Mouse (Mus musculus) erythroblast, adult 5-6 weeks (primary cell): ENCODE data around the gene Phrf1. TPM values are rescaled to one million over a fixed set of nuclear protein-coding genes. Genes with fewer than 3 reads are reported as not detected.

Experiments used
- ATAC-seq: replicated peaks from 2 replicates; pipeline ENCODE4 v1.8.0; 2016; ENCODE audit warnings: moderate number of reproducible peaks, mild to moderate bottlenecking, moderate TSS enrichment, inconsistent platforms; ENCODE audit not compliant: poor library complexity, low FRiP score, severe bottlenecking
- total RNA-seq, 2 experiments: library from RNA; stranded (forward) in 1 of 2; stranded (reverse) in 1 of 2; fragments of 150-400 nt in 1 of 2; fragments of 200-764, 138-1000 nt in 1 of 2; gene quantifications; 2 replicates each; pipeline versions ENCODE4 v1.2.3 to v1.2.4; 2015 to 2017; ENCODE audit warnings: low replicate concordance in 2 of 2

Gene Phrf1
- total RNA-seq, 2 experiments from 2014 or later = 25.5 to 30.0 TPM

DNA sequence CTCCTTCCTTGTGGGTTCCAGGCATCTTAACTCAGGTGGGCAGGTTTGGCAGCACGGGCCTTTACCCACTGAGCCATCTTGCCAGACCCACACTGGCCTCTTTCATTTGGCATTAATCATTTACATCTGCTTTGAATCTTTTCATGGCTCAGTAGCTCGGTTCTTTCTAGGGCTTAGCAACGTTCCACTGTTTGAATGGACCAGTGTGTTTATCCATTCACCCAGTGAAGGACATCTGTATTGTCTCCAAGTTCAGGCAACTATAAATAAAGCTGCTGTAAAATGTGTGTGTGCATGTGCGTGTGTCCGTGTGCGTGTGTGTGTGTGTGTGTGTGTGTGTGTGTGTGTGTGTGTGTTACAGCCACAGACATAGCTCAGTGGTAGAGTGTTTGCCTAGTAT lies 52.9 kb downstream of the Phrf1 start:
- no peak for ATAC-seq

DNA sequence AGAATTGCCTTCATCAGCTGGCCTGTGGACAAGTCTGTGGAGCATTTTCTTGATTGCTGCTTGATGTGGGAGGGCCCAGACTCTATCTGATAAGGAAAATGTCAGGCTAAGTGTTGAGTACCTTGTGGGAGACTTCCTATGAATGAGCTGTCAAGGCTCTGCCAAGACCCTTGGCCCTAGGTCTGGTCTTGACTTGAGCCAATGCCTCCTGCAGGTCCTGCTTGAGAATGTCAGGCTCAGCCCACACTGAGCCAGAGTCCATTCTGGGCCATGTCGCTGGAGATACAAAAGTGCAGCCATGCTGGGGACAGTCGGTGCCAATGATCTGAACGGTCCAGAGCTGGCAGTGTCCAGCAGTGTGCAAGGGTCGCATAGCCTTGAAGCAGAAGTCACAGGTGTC lies 54.2 kb downstream of the Phrf1 start:
- no peak for ATAC-seq

DNA sequence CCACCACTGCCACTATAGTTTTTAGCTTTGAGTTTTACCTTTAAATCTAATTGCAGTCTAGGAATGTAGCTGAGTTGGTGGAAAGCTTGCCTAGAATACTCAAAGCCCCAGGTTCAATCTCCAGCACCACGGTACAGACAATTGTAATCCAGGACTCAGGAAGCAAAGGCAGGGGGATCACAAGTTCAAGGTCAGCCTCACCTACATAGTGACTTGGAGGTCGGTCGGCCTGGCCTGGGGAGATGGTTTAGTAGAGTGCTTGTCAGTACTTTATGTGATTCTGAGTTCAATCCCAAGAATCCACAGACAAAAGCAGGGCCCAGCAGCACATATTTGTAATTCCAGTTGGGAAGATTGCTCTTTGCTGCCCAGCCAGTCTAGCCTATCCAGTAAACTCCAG lies 59.5 kb downstream of the Phrf1 start:
- no peak for ATAC-seq

DNA sequence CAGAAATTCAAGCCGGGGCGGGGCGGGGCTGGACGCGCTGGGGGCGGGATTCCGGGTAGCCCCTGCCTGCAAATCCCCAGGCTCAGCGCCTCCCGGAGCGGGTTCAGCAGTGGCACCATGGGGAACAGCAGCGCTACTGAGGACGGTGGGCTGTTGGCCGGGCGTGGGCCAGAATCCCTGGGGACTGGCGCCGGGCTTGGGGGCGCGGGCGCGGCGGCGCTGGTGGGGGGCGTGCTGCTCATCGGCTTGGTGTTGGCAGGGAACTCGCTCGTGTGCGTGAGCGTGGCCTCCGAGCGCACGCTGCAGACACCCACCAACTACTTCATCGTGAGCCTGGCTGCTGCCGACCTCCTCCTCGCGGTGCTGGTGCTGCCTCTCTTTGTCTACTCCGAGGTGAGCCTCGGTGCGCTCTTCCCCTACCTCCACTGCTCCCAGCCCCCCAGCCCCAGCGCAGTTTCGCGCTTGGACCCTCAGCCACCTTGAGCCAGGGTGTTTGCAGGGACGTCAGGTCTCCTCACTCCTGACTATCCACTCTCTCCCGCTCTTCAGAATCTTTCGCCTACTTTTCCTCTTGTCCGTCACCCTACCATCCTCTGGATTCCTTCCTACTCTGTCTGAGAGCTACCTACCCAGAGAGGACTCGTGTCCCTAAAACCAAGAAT lies 63.5 kb downstream of the Phrf1 start, which contains the start of gene Drd4:
TSS of gene Drd4 (plus strand) at position 86 of the 662 bp plus-strand sequence.
- ATAC-seq = no peak

DNA sequence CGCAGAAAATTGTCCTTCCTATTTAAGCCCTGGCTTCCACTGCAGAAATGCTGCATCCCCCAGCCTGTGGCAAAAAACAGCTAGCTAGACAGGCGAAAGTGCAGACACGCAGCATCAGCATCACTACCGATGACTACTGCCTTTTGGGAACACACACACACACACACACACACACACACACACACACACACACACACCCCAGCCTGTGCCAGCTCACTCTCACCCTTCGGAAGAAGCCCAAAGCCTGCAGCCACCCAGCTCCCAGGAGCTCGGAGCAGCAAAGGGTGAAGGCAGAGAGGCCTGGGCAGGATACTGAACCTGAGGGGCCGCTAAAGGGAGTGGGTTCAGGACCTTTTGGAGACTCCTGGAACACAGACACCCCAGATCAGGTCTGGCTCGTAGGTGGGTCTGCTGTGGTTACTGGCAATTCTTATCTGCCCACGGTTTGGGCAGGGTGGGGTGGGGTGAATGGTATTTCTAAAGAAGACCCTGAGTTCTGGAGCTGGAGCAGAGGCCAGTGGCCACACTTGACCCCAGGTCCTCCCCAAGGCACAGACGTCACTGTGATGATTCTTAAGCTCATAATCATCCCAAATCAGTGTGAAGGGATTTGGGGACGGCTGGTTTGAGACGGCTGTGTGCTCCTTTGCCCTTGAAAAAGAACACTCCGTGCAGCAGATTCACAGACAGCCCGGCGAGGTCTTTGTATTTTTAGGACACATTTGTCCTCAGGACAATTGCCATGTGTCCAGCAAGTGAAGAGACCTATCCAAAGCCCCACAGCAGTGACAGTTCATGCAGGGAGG lies 64.2 kb downstream of the Phrf1 start:
- ATAC-seq = no peak

DNA sequence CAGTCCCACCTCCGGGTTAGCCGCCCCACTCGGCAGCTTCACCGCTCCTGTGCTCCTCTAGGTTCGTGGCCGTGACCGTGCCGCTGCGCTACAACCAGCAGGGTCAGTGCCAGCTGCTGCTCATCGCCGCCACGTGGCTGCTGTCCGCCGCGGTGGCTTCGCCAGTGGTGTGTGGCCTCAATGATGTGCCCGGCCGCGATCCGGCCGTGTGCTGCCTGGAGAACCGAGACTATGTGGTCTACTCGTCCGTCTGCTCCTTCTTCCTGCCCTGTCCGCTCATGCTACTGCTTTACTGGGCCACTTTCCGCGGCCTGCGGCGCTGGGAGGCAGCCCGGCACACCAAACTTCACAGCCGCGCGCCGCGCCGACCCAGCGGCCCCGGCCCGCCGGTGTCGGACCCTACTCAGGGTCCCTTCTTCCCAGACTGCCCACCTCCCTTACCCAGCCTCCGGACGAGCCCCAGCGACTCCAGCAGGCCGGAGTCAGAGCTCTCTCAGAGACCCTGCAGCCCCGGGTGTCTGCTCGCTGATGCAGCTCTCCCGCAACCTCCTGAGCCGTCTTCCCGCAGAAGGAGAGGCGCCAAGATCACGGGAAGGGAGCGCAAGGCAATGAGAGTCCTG lies 65.4 kb downstream of the Phrf1 start:
- ATAC-seq = no peak

DNA sequence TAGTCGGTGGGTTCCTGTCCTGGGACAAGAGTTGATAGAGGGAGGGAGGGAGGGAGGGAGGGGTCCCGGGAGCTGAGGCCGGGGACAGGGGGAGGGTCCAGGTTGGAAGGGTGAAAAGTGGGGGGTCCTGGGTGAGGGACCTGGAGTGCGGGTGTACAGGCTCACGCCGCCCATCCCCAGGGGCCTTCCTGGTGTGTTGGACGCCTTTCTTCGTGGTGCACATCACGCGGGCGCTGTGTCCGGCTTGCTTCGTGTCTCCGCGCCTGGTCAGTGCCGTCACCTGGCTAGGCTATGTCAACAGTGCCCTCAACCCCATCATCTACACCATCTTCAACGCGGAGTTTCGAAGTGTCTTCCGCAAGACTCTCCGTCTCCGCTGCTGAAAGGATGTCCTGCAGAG lies 65.9 kb downstream of the Phrf1 start:
- no peak for ATAC-seq

DNA sequence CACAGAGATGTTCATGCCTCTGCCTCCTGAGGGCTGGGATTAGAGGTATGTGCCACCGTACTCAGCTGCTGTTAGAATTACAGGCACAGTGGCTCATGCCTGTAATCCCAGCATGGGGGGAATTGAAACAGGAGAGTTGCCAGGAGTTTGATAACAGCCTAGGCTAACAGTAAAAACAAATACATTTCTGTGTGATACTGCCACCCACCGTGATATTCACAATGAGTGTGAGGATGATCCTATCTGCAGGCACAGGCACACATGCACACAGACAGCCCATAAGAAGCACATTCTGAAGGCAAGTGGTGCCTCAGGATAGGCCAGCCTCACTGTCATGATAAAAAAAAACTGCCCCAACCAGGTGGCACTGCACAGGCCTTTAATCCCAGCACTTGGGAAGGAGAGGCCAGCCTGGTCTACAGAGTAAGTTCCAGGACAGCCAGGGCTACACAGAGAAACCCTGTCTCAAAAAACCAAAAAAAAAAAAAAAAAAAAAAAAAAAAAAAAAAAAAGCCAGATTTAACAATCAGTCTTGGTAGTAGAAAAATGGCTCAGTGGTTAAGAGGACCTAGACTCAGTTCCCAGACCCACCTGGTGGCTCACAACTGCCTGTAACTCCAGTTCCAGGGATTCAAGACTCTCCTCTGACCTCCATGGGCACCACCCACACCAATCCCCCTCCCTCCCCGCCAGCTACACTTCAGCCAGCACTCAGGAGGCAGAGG lies 69.5 kb downstream of the Phrf1 start:
- no peak for ATAC-seq

DNA sequence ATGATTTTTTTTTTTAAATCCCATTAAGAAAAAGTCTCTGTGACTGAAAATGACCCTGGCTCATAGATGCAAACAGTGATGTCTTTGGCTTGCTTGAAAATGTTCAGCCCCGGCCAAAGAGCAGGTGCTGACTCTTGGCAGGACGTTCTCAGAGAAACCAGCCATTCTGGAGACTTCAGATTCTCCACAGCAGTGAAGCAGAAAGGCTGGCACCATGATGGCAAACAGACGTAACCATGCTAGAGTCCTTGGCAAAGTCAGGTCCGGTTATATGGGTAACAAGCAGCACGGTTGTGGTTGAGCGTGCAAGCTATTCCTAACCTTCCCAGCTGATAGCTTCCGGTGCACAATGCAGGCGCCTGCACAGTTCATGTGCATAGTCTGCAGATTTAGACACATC lies 70.6 kb downstream of the Phrf1 start:
- no peak for ATAC-seq

DNA sequence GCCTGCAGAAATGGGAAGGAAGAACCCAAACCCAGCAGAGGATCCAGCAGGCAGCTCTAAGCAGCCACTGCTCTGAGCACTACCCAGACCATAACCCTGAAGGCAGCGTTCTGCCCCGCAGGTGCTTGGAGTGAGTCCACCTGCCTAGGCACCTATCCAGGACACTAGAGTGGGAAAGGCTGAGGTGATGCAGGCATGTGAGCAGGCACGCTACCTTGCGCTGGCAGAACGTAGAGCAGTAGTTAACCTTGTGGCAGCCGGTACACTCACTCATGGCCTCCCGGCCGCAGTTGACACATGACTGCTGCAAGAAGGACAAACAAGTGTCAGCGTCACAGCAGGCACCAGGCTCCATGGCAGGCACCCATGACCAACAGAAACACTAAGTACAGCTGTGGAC lies 72.8 kb downstream of the Phrf1 start:
- no peak for ATAC-seq

DNA sequence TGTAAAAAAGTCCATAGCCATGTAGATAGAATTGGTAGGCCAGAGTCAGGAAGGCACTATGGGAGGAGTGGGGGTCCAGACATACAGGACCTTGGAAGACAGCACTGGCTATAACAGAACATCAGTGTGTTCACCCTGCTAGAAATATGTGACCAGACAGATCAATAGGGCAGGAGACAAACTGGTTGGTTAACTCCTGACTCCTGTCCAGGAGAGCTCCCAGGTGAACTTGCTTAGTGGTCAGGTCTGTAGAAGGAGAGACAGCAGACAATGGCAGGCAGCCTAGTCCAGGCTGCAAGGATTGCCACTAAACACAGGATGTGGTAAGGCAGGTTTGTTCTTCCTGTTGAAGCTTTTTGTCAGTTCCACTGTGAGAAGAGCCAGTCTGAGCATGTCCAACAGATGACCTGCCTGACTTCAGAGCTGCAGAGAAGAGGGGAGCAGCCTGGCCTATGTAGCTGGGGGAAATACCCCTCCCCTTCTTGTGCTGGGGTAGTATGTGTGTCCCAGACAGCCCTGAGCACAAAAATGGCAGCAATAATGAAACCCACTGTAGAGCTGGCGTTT lies 74.2 kb downstream of the Phrf1 start:
- ATAC-seq = no peak

DNA sequence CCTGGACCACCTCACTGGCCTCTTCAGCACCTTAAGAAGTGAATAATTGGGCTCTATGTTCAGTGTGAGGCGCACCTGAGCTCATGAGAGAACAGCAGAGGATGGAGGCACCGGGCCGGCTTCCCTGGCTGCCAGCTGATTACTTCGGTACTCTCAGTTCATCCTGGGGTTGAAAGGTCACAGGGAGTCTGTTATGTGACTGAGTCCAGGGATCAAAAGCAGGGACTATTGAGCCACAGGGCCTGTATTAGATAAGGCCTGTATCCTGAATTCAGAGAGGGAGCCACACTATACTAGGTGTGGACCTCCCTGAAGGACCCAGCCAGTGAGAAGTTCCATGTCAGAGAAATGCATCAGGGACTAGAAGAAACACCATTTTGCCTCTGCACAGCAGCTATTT lies 76.0 kb downstream of the Phrf1 start:
- no peak for ATAC-seq

Other genes with a start within 250 kb of the Phrf1 start
Only the 30 nearest of the 31 such genes appear.
- 186 and 267 TPM in 2 replicates for gene Ifitm3, start 218.0 kb upstream of the Phrf1 start, total RNA-seq (2015; ENCODE audit: low replicate concordance)
- gene Ifitm3, start 218.0 kb upstream of the Phrf1 start, total RNA-seq (2017; ENCODE audit: low replicate concordance) = 78.8 and 112 TPM in 2 replicates
- 336 and 380 TPM in 2 replicates for gene Ifitm6, start 210.9 kb upstream of the Phrf1 start, total RNA-seq (2015; ENCODE audit: low replicate concordance)
- 99.4 and 179 TPM in 2 replicates for gene Ifitm6, start 210.9 kb upstream of the Phrf1 start, total RNA-seq (2017; ENCODE audit: low replicate concordance)
- gene Gm17387, start 199.7 kb upstream of the Phrf1 start, total RNA-seq (2015; ENCODE audit: low replicate concordance) = not detected in 2 replicates
- not detected in 2 replicates for gene Gm17387, start 199.7 kb upstream of the Phrf1 start, total RNA-seq (2017; ENCODE audit: low replicate concordance)
- 0.84 TPM in 1 of 2 replicates, not detected in the other for gene B4galnt4, start 167.7 kb upstream of the Phrf1 start, total RNA-seq (2015; ENCODE audit: low replicate concordance)
- gene B4galnt4, start 167.7 kb upstream of the Phrf1 start, total RNA-seq (2017; ENCODE audit: low replicate concordance) = not detected in 2 replicates
- gene Pkp3, start 150.6 kb upstream of the Phrf1 start, total RNA-seq (2015; ENCODE audit: low replicate concordance) = not detected in 2 replicates
- not detected in 2 replicates for gene Pkp3, start 150.6 kb upstream of the Phrf1 start, total RNA-seq (2017; ENCODE audit: low replicate concordance)
- gene Sigirr, start 128.2 kb upstream of the Phrf1 start, total RNA-seq (2015; ENCODE audit: low replicate concordance) = 4.2 TPM in 1 of 2 replicates, not detected in the other
- 2.8 and 4.4 TPM in 2 replicates for gene Sigirr, start 128.2 kb upstream of the Phrf1 start, total RNA-seq (2017; ENCODE audit: low replicate concordance)
- not detected in 2 replicates for gene Ano9, start 111.0 kb upstream of the Phrf1 start, total RNA-seq (2015; ENCODE audit: low replicate concordance)
- gene Ano9, start 111.0 kb upstream of the Phrf1 start, total RNA-seq (2017; ENCODE audit: low replicate concordance) = not detected in 2 replicates
- 123 and 158 TPM in 2 replicates for gene Ptdss2, start 106.4 kb upstream of the Phrf1 start, total RNA-seq (2015; ENCODE audit: low replicate concordance)
- gene Ptdss2, start 106.4 kb upstream of the Phrf1 start, total RNA-seq (2017; ENCODE audit: low replicate concordance) = 153 and 164 TPM in 2 replicates
- gene Rnh1, start 55.9 kb upstream of the Phrf1 start, total RNA-seq (2015; ENCODE audit: low replicate concordance) = 11.9 and 13.8 TPM in 2 replicates
- gene Rnh1, start 55.9 kb upstream of the Phrf1 start, total RNA-seq (2017; ENCODE audit: low replicate concordance) = 15.1 and 15.7 TPM in 2 replicates
- gene Hras, start 34.8 kb upstream of the Phrf1 start, total RNA-seq (2015; ENCODE audit: low replicate concordance) = 3.8 and 24.9 TPM in 2 replicates
- gene Hras, start 34.8 kb upstream of the Phrf1 start, total RNA-seq (2017; ENCODE audit: low replicate concordance) = 11.4 and 20.8 TPM in 2 replicates
- 2.1 TPM in 1 of 2 replicates, not detected in the other for gene Lrrc56, start 34.6 kb upstream of the Phrf1 start, total RNA-seq (2015; ENCODE audit: low replicate concordance)
- 0.94 and 1.8 TPM in 2 replicates for gene Lrrc56, start 34.6 kb upstream of the Phrf1 start, total RNA-seq (2017; ENCODE audit: low replicate concordance)
- not detected in 2 replicates for gene Lmntd2, start 14.7 kb upstream of the Phrf1 start, total RNA-seq (2015; ENCODE audit: low replicate concordance)
- gene Lmntd2, start 14.7 kb upstream of the Phrf1 start, total RNA-seq (2017; ENCODE audit: low replicate concordance) = 0.17 and 1.7 TPM in 2 replicates
- gene Rassf7, start 12.9 kb upstream of the Phrf1 start, total RNA-seq (2015; ENCODE audit: low replicate concordance) = 1.7 and 6.0 TPM in 2 replicates
- 3.9 and 12.2 TPM in 2 replicates for gene Rassf7, start 12.9 kb upstream of the Phrf1 start, total RNA-seq (2017; ENCODE audit: low replicate concordance)
- gene Irf7, start 37.7 kb downstream of the Phrf1 start, total RNA-seq (2015; ENCODE audit: low replicate concordance) = 49.5 and 73.8 TPM in 2 replicates
- gene Irf7, start 37.7 kb downstream of the Phrf1 start, total RNA-seq (2017; ENCODE audit: low replicate concordance) = 78.0 and 88.9 TPM in 2 replicates
- gene Cdhr5, start 48.0 kb downstream of the Phrf1 start, total RNA-seq (2015; ENCODE audit: low replicate concordance) = not detected in 2 replicates
- not detected in 2 replicates for gene Cdhr5, start 48.0 kb downstream of the Phrf1 start, total RNA-seq (2017; ENCODE audit: low replicate concordance)
- not detected in 2 replicates for gene Sct, start 50.3 kb downstream of the Phrf1 start, total RNA-seq (2015; ENCODE audit: low replicate concordance)
- gene Sct, start 50.3 kb downstream of the Phrf1 start, total RNA-seq (2017; ENCODE audit: low replicate concordance) = not detected in 2 replicates
- not detected in 2 replicates for gene Drd4, start 63.2 kb downstream of the Phrf1 start, total RNA-seq (2015; ENCODE audit: low replicate concordance)
- not detected in 2 replicates for gene Drd4, start 63.2 kb downstream of the Phrf1 start, total RNA-seq (2017; ENCODE audit: low replicate concordance)
- 9.4 and 18.3 TPM in 2 replicates for gene Deaf1, start 98.9 kb downstream of the Phrf1 start, total RNA-seq (2015; ENCODE audit: low replicate concordance)
- gene Deaf1, start 98.9 kb downstream of the Phrf1 start, total RNA-seq (2017; ENCODE audit: low replicate concordance) = 14.1 and 16.0 TPM in 2 replicates
- 6.5 and 8.4 TPM in 2 replicates for gene Tmem80, start 99.0 kb downstream of the Phrf1 start, total RNA-seq (2015; ENCODE audit: low replicate concordance)
- 10.5 and 12.9 TPM in 2 replicates for gene Tmem80, start 99.0 kb downstream of the Phrf1 start, total RNA-seq (2017; ENCODE audit: low replicate concordance)
- not detected in 2 replicates for gene Eps8l2, start 110.1 kb downstream of the Phrf1 start, total RNA-seq (2015; ENCODE audit: low replicate concordance)
- not detected in 2 replicates for gene Eps8l2, start 110.1 kb downstream of the Phrf1 start, total RNA-seq (2017; ENCODE audit: low replicate concordance)
- gene Taldo1, start 163.4 kb downstream of the Phrf1 start, total RNA-seq (2015; ENCODE audit: low replicate concordance) = 132 and 180 TPM in 2 replicates
- gene Taldo1, start 163.4 kb downstream of the Phrf1 start, total RNA-seq (2017; ENCODE audit: low replicate concordance) = 443 and 565 TPM in 2 replicates
- gene Gatd1, start 185.4 kb downstream of the Phrf1 start, total RNA-seq (2015; ENCODE audit: low replicate concordance) = 6.3 and 9.2 TPM in 2 replicates
- 4.9 and 6.0 TPM in 2 replicates for gene Gatd1, start 185.4 kb downstream of the Phrf1 start, total RNA-seq (2017; ENCODE audit: low replicate concordance)
- gene Cend1, start 200.7 kb downstream of the Phrf1 start, total RNA-seq (2015; ENCODE audit: low replicate concordance) = not detected in 2 replicates
- gene Cend1, start 200.7 kb downstream of the Phrf1 start, total RNA-seq (2017; ENCODE audit: low replicate concordance) = not detected in 2 replicates
- gene Slc25a22, start 209.1 kb downstream of the Phrf1 start, total RNA-seq (2015; ENCODE audit: low replicate concordance) = 8.2 and 11.7 TPM in 2 replicates
- 3.2 and 10.0 TPM in 2 replicates for gene Slc25a22, start 209.1 kb downstream of the Phrf1 start, total RNA-seq (2017; ENCODE audit: low replicate concordance)
- gene Pidd1, start 215.2 kb downstream of the Phrf1 start, total RNA-seq (2015; ENCODE audit: low replicate concordance) = 12.7 and 17.9 TPM in 2 replicates
- gene Pidd1, start 215.2 kb downstream of the Phrf1 start, total RNA-seq (2017; ENCODE audit: low replicate concordance) = 7.3 and 9.8 TPM in 2 replicates
- gene Rplp2, start 218.6 kb downstream of the Phrf1 start, total RNA-seq (2015; ENCODE audit: low replicate concordance) = 661 and 730 TPM in 2 replicates
- 791 and 1,714 TPM in 2 replicates for gene Rplp2, start 218.6 kb downstream of the Phrf1 start, total RNA-seq (2017; ENCODE audit: low replicate concordance)
- 10.0 and 11.3 TPM in 2 replicates for gene Pnpla2, start 226.4 kb downstream of the Phrf1 start, total RNA-seq (2015; ENCODE audit: low replicate concordance)
- gene Pnpla2, start 226.4 kb downstream of the Phrf1 start, total RNA-seq (2017; ENCODE audit: low replicate concordance) = 5.9 and 6.0 TPM in 2 replicates
- 0.77 TPM in 1 of 2 replicates, not detected in the other for gene Cracr2b, start 232.3 kb downstream of the Phrf1 start, total RNA-seq (2015; ENCODE audit: low replicate concordance)
- gene Cracr2b, start 232.3 kb downstream of the Phrf1 start, total RNA-seq (2017; ENCODE audit: low replicate concordance) = 3.2 TPM in 1 of 2 replicates, not detected in the other
- gene Cd151, start 238.6 kb downstream of the Phrf1 start, total RNA-seq (2015; ENCODE audit: low replicate concordance) = 5.2 TPM in 1 of 2 replicates, not detected in the other
- gene Cd151, start 238.6 kb downstream of the Phrf1 start, total RNA-seq (2017; ENCODE audit: low replicate concordance) = 9.5 and 11.0 TPM in 2 replicates
- gene Polr2l, start 246.3 kb downstream of the Phrf1 start, total RNA-seq (2015; ENCODE audit: low replicate concordance) = 7.3 and 10.0 TPM in 2 replicates
- gene Polr2l, start 246.3 kb downstream of the Phrf1 start, total RNA-seq (2017; ENCODE audit: low replicate concordance) = 5.4 and 9.5 TPM in 2 replicates